Mouse (Mus musculus): ENCODE data around the gene Dtx2.

- no peak for TF ChIP-seq CTCF (IDR thresholded peaks at IDR 0.05; ENCODE audit: control insufficient read depth, insufficient read depth, low read length)
- TF ChIP-seq POLR2A (IDR thresholded peaks at IDR 0.05; ENCODE audit: borderline replicate concordance, control insufficient read depth, low read depth, low read length), result no peak
These were observed 10.0 kb upstream of the Dtx2 start for GRCm38 (mm10) chr5:135984546-135985044.
